Mouse (Mus musculus) heart, adult 9 months (tissue): ENCODE data around the gene Olfr1419.
"Not testable (repeated sequence)": the region's sequence is repeated elsewhere in the genome, so short reads cannot be mapped to it uniquely, and the experiment has no call there.

Experiments
- DNase-seq, 2 experiments: peaks; one replicate each; pipeline ENCODE4 v3.0.0; 2022; ENCODE audit warnings: low spot score in 2 of 2

The Olfr1419 gene

DNA sequence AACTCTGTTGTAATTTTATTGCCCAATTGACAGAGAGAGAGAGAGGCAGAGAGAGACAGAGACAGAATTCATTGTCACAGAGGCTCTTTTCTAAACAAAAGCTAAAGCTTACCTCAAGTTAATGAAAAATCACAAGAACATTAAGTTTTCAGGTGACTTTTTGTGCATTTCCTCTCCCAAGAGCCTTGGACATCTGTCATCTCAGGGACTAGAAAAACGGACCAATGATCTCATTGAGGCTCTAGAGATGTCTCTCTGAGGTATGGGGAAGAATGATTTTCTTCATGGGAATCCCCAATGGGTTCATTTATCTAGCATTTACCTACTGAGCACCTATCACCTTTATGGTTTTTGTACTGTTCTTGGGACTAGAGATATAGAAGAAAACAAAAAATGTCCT lies at the start of gene Olfr1419:
TSS of gene Olfr1419 (minus strand) at position 101 of the 400 bp plus-strand sequence.
- DNase-seq, result no peak

DNA sequence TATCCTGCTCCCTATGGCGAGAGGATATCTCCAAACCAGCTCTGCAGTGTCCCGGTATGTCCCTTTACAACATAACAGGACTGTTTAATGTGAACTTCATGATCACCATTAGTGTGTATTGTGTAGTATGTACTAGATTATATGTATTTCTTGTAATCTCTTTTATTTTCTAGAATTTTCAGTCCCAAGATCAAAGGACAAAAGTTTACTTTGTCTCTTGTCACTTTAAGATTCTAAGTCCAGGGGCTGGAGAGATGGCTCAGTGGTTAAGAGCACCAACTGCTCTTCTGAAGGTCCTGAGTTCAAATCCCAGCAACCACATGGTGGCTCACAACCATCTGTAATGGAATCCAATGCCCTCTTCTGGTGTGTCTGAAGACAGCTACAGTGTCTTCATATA lies 47.6 kb upstream of the Olfr1419 start:
- not testable (repeated sequence) for DNase-seq

DNA sequence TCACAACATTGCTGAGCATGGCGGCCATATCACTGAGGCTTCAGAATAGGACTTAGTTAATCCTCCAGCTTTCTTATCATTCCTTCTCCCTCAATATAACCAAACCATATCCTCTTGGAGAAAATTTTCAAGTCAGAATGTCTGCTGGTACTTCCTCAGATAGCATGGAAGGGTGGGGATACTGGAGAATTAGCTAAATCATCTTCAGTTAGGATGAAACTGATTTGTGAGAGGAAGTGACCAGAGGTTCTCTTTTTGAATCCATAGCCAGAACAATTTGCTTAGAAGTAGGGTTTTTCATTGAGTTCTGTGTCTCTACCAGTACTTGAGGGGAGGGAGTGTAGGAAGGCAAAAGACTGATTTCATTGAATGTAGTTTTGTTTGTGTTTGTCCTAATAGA lies 47.2 kb upstream of the Olfr1419 start:
- no peak for DNase-seq

DNA sequence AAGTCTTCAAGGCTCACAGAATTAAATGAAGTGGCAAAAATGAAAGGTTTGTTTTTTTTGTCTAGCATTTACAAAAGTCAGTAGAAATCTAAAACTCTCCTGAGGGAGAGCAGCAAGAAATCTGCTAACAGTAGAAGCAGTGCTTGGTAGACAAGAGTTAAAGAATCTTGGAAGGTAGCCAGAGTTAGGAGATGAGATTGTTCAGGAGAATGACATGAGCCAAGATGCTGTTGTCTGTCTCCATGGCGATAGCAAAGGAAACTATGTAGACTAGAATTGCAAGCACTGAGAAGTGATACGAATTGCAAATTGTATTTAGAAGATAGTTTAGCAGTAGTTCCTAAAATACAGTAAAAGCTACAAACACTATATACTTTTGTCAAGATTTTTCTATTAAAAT lies 40.9 kb upstream of the Olfr1419 start:
- DNase-seq, result peak; percentile 29 to 33

DNA sequence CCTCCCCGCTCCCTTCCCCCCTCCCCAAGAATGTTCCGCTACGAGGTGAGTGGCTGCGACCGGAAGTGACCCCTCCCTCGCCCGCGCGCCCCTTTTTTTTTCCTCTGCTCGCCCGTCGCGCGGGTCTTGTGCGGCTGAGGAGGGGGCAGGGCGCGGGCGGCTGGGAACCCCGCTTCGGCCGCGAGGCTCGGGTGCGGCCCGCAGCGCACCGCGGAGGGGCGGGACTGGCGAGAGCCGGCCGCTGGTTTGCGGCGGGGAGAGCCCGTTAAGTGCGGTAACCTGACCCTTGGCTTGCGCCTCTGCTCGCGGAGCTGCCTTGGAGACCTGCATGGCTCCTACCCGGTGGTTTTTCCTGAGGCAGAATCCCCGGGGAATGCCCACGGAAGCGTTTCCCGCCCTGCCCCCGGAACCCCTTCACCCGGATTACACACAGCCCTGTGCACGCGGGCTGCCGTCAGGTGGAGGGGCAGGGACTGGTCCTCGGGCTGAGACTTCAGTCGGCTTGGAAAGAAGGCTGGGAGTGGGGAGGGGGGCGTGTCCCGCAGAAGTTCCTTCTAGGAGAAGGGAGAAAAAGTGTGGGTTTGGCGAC lies 37.7 kb upstream of the Olfr1419 start:
- DNase-seq, result peak; percentile 65 to 66

DNA sequence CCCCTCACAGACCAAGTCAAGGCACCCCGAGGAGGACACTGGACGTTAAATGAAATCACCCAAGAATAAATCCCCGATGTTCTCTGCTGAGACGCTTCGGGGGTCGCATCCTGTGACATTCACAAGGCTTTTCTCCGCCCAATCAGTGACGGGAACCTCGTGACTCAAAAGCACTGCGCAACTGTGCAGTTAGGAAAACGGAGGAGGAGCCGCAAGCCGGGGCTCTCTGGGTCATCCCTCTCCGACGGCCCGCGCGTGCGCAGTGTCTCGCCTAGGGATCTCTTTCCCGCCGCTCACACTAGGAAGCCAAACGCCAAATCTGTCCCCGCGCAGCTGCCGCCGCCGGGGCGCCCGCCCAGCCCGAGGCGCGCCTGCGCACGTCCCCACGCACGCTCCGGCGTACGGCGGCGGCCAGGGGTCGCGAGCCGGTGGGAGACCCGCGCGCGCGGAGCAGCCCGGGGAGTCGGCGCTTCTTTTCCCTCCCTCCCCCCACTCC lies 37.2 kb upstream of the Olfr1419 start, which contains the start of gene Patl1:
TSS of gene Patl1 (plus strand) at position 363 of the 496 bp plus-strand sequence.
- peak; percentile 98 to 99 for DNase-seq

DNA sequence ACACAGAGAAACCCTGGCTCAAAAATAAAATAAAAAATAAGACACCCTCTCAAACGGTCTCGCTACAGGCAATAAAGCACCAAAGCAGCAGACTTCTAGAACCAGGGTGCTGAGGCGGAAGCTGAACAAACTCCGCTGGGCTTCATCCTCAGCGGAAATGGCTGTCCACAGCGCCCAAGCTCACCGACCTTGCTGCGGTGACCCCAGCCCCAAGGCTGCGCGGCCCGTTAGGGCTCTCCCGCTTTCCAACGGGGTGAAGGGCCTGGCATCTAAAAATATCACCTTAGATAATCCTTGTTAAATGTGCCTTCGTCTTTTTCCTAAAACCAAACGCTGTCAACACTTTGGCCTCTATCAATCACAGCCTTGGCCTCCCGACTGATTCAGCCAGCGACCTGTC lies 36.7 kb upstream of the Olfr1419 start:
- DNase-seq, result no peak

DNA sequence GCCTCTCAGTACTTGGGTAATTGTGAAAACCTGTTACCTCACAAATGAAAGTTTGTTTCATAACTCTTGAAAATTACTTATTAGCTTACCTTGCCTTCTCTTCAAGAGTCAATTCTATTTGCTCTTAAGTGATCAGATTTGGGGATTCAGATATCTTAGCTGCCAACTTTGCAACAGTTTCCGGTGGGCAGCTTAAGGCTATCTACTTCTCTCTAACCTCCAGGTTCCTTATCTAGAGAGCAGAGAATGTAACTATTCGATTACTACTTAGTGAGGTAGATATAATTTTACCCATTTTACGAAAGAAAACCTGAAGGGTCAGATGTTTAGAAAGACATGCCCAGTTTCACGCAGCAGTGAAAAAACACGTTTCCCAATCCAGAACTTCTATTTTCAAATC lies 36.1 kb upstream of the Olfr1419 start:
- no peak for DNase-seq

DNA sequence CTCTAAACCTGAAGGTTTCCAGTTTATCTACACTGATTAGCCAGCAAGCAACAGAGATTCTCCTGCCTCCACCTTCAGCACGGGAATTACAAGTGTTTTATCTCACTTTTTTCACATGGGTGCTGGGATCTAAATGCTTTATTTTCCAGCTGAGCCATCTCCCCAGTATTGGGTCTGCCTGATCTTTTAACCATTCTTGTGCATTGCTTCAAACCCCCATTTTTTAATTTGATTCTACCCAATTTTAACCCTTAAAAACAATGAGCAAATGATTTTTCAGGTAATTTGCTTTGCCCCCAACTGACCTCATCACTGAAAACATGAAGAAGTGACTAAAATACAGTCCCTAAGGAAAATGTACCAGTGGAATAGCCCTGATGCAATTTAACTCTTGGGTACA lies 11.4 kb upstream of the Olfr1419 start, which contains the start of gene Olfr1420:
TSS of gene Olfr1420 (plus strand) at position 301 of the 400 bp plus-strand sequence.
- no peak for DNase-seq

DNA sequence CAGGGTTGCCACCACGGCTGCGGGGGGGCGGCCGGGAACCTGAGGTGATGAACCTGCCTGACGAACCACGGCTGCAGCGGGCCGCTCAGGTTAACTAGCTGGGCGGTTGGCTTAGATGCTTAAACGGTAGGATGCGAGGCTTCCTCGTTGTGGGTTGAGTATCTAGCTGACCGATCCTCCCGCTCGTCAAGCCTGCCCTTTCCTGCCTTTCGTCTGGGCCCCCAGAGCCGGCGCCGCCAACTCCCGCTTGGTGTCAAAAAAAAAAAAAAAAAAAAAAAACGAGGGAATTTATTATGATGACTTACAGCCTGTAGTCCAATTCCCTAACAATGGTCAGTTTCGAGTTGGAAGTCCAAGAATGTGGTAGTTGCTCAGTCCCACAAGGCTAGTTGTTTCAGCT lies 3.5 kb upstream of the Olfr1419 start:
- not testable (repeated sequence) for DNase-seq

DNA sequence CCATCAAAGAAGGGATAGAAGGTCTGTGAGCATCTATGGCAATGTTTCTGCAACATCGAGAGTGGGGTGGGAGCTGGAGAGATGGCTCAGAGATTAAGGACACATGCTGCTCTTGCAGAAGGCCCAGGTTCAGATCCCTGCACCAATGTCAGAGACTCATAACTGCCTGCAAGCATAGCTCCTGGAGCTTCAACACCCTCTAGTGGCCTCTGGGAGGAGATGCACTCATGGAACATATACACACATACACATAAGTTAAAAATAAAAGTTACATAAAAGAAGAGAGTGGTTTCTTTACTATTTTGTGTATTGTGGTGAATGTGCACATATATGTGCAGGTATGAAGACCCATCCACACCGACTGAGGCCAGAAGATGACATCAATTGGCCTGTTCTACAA lies 7.1 kb downstream of the Olfr1419 start:
- DNase-seq, result no peak

DNA sequence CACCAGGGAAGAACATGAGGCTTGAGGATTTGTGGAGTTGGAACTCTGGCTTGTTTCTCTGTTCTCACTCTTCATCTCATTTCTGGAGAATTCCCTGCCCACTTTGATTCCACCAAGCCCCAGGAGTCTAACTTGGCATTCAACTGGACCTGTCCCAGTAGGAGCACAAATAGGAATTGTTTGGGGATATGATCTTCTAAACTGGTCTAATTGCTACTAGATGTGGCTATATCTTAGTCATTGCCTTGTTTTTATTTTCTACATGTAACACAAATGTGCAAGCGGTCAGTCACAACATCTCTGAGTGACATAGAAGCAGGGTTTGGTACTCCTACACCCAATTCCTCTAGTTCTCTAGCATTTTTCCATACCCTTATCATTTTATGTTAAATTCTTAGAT lies 13.9 kb downstream of the Olfr1419 start, which contains the start of gene Olfr1418:
TSS of gene Olfr1418 (minus strand) at position 101 of the 400 bp plus-strand sequence.
- no peak for DNase-seq

DNA sequence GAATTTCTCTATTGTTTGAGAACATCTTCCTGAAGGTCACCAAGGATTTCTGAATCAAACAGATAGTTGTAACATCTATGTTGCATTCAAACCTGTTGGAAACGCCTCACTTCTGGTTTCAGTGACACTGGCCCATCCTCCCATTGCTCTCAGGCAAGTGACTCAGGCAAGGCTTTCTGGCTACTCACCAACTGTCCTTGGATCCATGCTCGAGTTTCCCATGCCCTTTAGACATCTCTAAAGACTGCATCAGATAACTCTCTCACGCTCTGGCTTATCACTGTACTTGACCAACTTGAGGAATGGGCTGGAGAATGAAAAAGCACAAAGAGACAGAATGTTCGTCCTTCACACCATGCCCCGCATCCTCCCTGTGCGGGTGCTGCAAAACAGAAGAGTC lies 18.4 kb downstream of the Olfr1419 start:
- no peak for DNase-seq

DNA sequence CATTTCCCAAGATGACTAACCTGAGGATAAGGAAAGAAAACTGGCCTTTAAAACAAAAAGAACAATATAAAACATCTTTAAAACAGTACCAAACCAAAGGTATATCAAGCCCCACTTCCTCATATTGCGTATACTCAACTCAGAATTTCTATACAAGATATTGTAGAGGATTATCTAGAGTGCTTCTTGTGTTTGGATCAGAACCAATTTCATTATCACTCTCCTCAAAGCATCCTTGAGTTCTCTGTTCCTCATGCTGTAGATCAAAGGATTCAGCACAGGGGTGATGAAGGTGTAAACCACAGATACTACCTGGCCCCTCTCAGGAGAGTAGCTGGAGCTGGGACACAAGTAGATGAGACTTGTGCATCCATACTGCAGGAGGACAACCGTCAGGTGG lies 20.1 kb downstream of the Olfr1419 start:
- no peak for DNase-seq

DNA sequence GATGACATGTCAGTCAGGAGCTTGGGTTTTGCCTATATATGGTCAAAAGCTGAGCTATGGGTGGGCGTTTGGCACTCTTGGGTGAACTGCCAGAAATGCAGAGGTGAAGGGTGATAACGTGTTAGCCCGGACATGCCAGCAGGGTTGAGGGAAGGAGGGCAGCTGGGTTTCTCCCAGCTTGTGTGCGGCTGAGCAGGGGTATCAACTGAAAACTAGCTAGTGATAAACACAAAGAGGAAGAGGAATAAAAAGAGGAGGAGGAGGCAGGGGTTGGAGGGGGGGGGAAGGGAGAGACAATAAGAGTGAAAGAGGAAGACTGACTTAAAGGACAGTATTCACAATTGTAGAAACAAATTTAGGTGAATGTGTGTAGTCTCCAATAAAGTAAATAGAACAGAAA lies 22.3 kb downstream of the Olfr1419 start:
- DNase-seq, result no peak

DNA sequence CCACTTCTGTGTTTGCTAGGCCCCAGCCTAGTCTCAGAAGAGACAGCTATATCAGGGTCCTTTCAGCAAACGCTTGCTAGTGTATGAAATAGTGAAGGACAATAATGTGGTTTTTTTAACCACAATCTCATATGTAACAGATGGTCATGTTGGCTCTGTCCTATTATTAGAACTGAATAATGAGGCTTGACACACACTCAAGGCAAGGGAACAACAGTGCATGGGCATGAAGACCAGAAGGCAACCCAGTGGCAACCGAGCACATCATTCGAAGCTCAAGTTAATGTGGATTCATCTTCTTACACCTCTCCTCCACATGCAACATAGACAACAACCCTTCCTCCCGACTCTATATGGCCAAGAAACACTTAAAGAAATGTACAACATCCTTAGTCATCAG lies 28.6 kb downstream of the Olfr1419 start:
- no peak for DNase-seq

DNA sequence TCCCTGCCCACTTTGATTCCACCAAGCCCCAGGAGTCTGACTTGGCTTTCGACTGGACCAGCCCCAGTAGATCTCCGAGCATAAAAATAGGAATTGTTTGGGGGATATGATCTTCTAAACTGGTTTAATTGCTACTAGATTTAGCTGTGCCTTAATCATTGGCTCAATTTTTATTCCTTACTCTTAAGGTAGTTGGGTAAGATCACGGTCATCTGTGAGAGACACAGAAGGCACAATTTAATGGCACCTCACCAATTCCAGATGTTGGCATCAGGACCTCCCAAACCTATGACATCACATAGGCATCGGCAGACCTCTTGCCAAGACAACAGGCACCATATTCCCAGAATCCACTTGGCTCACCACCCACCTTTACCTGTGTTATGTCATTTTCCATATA lies 35.8 kb downstream of the Olfr1419 start, which contains the start of gene Olfr1417:
TSS of gene Olfr1417 (minus strand) at position 101 of the 400 bp plus-strand sequence.
- DNase-seq, result no peak

DNA sequence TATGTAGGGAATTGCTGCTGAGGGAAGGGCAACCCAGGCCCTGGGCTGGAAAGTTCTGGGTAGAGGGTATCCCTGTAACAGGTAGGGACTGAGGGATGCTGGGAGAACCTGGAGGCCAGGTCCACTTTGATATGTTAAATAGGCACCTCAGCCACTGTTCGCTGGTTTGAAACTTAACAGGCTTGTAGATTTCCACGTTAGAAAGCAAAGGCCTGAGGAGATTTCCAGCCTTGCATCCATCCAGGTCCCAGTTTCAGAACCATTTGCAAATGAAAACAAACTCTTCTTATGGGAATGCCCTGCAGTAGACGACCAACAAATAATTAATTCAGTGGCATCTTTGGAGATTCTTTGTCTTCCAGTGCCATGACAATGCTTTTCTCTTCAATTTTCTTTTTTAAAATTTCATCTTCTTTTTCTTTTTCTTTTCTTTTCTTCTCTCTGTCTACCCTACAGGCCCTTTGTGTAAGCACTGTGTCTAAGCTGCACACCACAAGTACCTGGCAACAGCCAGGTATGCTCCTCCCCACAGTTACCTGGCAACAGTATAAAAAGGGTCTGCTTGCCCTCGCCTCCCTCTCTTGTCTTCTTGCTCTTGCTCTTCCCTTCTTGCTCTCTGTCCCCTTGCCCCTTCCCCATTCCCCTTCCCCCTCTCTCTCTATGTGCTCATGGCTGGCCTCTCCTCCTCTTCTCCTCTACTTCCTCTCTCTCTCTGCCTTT lies 51.4 kb downstream of the Olfr1419 start:
- no peak for DNase-seq

DNA sequence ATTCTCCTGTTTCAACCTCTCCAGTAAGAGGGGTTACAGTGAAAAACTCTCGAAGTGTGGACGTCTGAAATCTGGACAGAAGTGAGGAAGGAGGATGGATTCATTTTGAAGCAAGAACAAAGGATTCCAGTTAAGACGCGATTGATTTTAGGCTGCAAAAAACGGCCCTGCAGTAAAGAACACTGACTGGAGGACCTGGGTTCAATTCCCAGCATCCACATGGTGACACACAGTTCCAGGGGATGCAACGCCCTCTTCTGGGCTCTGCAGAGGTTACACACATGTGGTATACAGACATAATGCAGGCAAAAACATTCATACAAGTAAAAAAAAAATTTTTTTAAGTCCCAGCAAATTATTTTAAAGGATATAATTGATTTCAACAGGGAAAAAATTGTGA lies 54.7 kb downstream of the Olfr1419 start:
- DNase-seq, result no peak

DNA sequence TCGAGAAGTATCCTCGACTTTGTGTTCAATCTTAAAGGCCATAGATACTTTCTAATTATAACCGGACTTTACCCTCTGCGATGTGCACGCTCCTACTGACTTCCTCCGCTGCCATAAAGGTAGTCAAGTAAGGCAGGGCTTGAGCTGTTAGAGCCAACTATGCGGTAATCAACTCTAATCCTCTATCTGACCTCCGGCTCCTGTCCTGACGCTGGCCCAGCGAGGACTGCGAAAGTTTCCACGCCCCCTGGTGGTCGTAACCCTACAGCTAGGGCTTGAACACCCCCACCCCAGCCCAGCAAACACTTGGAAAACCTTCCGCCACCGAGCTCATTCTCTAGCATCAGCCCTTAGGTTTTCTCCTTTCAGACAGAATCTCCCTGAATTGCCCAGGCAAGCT lies 55.1 kb downstream of the Olfr1419 start:
- peak; percentile 82 for DNase-seq

DNA sequence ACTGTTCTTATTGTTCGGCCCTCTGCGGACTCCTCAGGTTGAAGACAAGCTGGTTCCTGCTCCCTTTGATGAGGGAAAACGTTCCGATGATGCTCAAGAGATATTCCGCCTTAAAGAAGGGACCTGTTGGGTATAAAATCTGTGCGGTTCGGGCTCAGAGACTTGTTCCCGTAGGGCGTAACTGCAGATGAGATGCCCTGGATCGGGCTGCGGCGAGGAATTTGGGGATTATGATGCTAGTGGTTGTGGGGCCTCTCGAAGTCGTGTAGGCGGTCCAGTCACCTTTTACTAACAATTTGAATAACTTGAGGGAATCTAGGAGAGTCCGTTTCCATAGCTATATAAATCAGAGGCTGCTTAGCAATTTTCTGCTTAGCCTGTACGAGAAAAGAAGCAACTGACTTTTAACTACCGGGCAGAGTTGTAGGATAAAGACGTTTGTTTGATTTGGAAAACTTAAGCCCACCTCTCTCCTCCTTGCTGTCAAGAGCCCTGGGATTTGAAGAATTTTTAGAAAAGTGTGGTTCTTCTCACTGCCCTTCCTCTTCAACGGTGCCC lies 55.7 kb downstream of the Olfr1419 start, which contains the start of gene Stx3:
TSS of gene Stx3 (minus strand) at position 261 of the 558 bp plus-strand sequence.
- DNase-seq, result no peak
